Comparison of ENCODE assay signal across 16 mouse cellular contexts in genomic region chr15:77119666-77120065, GRCm38 (mm10).
"Had no signal": no experiment of that assay in that cellular context is flagged by ENCODE, and none has a peak within 500 bp of the region (broad histone marks: within the 10 kb centered on the region; RNA-seq: fewer than 3 reads in every experiment).

No protein-coding gene starts in this region.

- H3K27ac ChIP-seq: neural tube, embryonic 13.5 days; neural tube, embryonic 15.5 days; stomach, embryonic 15.5 days; stomach, postnatal 0 days had no signal

- H3K4me2 ChIP-seq: neural tube, embryonic 13.5 days; neural tube, embryonic 15.5 days; stomach, embryonic 15.5 days had no signal

- H3K9me3 ChIP-seq: neural tube, embryonic 13.5 days; neural tube, embryonic 15.5 days; stomach, embryonic 15.5 days had no signal

- H3K9ac ChIP-seq: neural tube, embryonic 13.5 days; neural tube, embryonic 15.5 days; stomach, embryonic 15.5 days had no signal

- H3K36me3 ChIP-seq: stomach, embryonic 15.5 days had no signal

- DNase-seq: retina, postnatal 1 day; right cerebral cortex, adult 18-20 months; right cerebral cortex, postnatal 14 days; right cerebral cortex, postnatal 25 days; right cerebral cortex, postnatal 4 days; spleen, adult 18-20 months; thymus, adult 18-20 months; thymus, adult 2 months; thymus, postnatal 14 days; thymus, postnatal 25 days; thymus, postnatal 36 days; thymus, postnatal 4 days had no signal

- H3K27me3 ChIP-seq: neural tube, embryonic 13.5 days; neural tube, embryonic 15.5 days; stomach, embryonic 15.5 days had no signal

- H3K4me3 ChIP-seq: neural tube, embryonic 13.5 days; neural tube, embryonic 15.5 days; stomach, embryonic 15.5 days had no signal

- H3K4me1 ChIP-seq: stomach, embryonic 15.5 days had no signal
